Mouse (Mus musculus) thymus, adult 2 months (tissue): ENCODE results near the gene Dcps.

Experiments
- CTCF ChIP-seq: fragments of 200-500 bp; IDR thresholded peaks from 2 replicates; pipeline ENCODE4 v1.5.1; 2012; ENCODE audit warnings: mild to moderate bottlenecking, control low read depth, low read length, moderate library complexity, borderline replicate concordance; ENCODE audit not compliant: control insufficient read depth, poor library complexity, insufficient read depth; ENCODE audit errors: extremely low read depth
- POLR2A ChIP-seq: fragments of 200-500 bp; IDR thresholded peaks from 2 replicates; pipeline ENCODE4 v1.6.1; 2012; ENCODE audit warnings: mild to moderate bottlenecking, low read length, control low read depth, moderate library complexity; ENCODE audit not compliant: control insufficient read depth, poor library complexity, insufficient read depth; ENCODE audit errors: extremely low read depth

DNA sequence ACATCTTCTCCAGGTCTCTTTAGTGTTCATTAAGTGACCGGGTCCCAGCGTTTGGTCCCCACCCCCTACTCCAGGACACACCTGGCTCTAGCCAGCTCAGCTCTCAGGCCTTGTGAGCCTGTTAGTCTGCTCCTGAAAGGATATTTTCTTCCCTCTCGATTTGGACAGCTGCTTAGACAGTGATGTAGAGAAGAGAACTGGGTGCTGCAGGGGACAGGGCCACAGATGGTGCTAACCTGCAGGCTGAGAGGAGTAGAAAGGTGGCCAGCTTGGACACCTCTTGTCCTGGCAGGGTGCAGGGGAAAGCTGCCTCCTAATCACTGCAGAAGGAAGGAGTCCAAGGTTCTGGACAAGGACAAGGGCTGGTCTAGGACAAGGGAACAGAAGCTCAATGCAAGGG, 67.8 kb downstream of the Dcps start:
- no peak for TF ChIP-seq POLR2A
- TF ChIP-seq CTCF, result no peak
